Comparison of ENCODE assay signal across 18 mouse cellular contexts in the genomic region with DNA sequence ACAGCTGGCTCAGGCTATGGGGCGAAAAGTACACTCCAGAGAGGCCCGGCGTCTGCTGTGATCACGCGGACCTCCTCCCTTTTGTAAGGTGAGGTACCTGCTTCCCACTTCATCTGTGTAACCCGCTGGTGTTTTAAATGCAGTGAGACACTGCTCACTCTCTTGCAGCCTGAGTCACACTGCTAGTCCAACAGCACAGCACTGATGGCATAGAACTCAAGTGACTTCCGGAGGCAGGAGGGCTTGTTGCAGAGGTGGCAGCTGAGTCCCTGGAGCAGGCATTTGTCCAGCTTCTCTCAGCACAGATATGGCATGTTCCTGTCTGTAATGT. TPM values are rescaled to one million over a fixed set of nuclear protein-coding genes. Genes with fewer than 3 reads are reported as not detected.
DNase-seq lines count a peak whose midpoint lies in the region; ATAC-seq lines count a peak whose summit lies in the region.
"Had no signal": no experiment of that assay in that cellular context is flagged by ENCODE, and none has a peak within 500 bp of the region (broad histone marks: within the 10 kb centered on the region; RNA-seq: fewer than 3 reads in every experiment).

No protein-coding gene starts in this region.

- H3K27ac ChIP-seq in hindbrain, embryonic 10.5 days, result 0 out of 2 replicates have a peak overlapping the region, but pooled peaks have one; percentile 5
- no peak overlapping the region for H3K27ac ChIP-seq in hindbrain, embryonic 12.5 days
- H3K27ac ChIP-seq in heart, embryonic 14.5 days (replicated peaks in 1 of 2; ENCODE audit: control insufficient read depth in 1 of 2, insufficient read depth in 1 of 2, low read depth in 2 of 2, low read length in 2 of 2), result peak overlapping the region in 1 of 2 experiments; percentile 4; a peak in 2 of 4 replicates
- H3K27ac ChIP-seq: midbrain, embryonic 13.5 days had no signal

- H3K4me1 ChIP-seq in hindbrain, embryonic 10.5 days (replicated peaks), result peaks cover 66% of the 10 kb centered on the region
- peaks cover 48% of the 10 kb centered on the region for H3K4me1 ChIP-seq in hindbrain, embryonic 12.5 days
- peaks cover 30 to 38% of the 10 kb centered on the region in 2 experiments for H3K4me1 ChIP-seq in heart, embryonic 14.5 days (ENCODE audit: control insufficient read depth in 2 of 2, insufficient read depth in 2 of 2, low read length in 2 of 2)

- intact Hi-C loops in left cerebral cortex, postnatal 4 days (cut with DNase I), result no loop called here

- H3K27me3 ChIP-seq in hindbrain, embryonic 10.5 days (ENCODE audit: insufficient read depth, poor library complexity, severe bottlenecking), result peaks cover 22% of the 10 kb centered on the region
- H3K27me3 ChIP-seq in hindbrain, embryonic 12.5 days, result peaks cover 18% of the 10 kb centered on the region
- H3K27me3 ChIP-seq in heart, embryonic 14.5 days (ENCODE audit: control insufficient read depth, insufficient read depth, low read length), result no peaks in the 10 kb centered on the region
- H3K27me3 ChIP-seq: Patski had no signal

- no peak for ATAC-seq in hindbrain, embryonic 12.5 days (ENCODE audit: low FRiP score)
- ATAC-seq in heart, embryonic 14.5 days (ENCODE audit: insufficient number of reproducible peaks, insufficient read depth, low FRiP score, low read depth), result no peak
- ATAC-seq: forebrain, embryonic 14.5 days; inflammation-experienced regulatory T-cells, adult 6 months; midbrain, embryonic 13.5 days; Patski had no signal

- no peaks in the 10 kb centered on the region for H3K36me3 ChIP-seq in hindbrain, embryonic 10.5 days
- H3K36me3 ChIP-seq in hindbrain, embryonic 12.5 days, result no peaks in the 10 kb centered on the region
- 0 out of 2 replicates have a peak, but pooled peaks cover 3% of the 10 kb centered on the region for H3K36me3 ChIP-seq in heart, embryonic 14.5 days (ENCODE audit: control insufficient read depth, insufficient read depth, low read length)
- H3K36me3 ChIP-seq: midbrain, embryonic 13.5 days had no signal

- no peak overlapping the region for H3K4me2 ChIP-seq in hindbrain, embryonic 12.5 days (replicated peaks)
- H3K4me2 ChIP-seq in heart, embryonic 14.5 days (ENCODE audit: low read length), result peak overlapping the region; percentile 2; the same call in 1 of the 2 replicates
- H3K4me2 ChIP-seq: liver, embryonic 11.5 days; midbrain, embryonic 13.5 days had no signal

- no peaks in the 10 kb centered on the region for H3K9me3 ChIP-seq in hindbrain, embryonic 10.5 days
- no peaks in the 10 kb centered on the region for H3K9me3 ChIP-seq in hindbrain, embryonic 12.5 days (replicated peaks)
- H3K9me3 ChIP-seq in heart, embryonic 14.5 days (ENCODE audit: control insufficient read depth, low read length), result no peaks in the 10 kb centered on the region
- H3K9me3 ChIP-seq: midbrain, embryonic 13.5 days had no signal

- H3K4me3 ChIP-seq in hindbrain, embryonic 10.5 days, result no peak overlapping the region
- H3K4me3 ChIP-seq in hindbrain, embryonic 12.5 days, result no peak overlapping the region
- no peak overlapping the region for H3K4me3 ChIP-seq in heart, embryonic 14.5 days (ENCODE audit: control insufficient read depth in 1 of 2, insufficient read depth in 1 of 2, low read depth in 1 of 2, low read length in 2 of 2)
- H3K4me3 ChIP-seq: midbrain, embryonic 13.5 days had no signal

- no peak overlapping the region for H3K9ac ChIP-seq in hindbrain, embryonic 12.5 days
- no peak overlapping the region for H3K9ac ChIP-seq in heart, embryonic 14.5 days (ENCODE audit: low read length)
- H3K9ac ChIP-seq: midbrain, embryonic 13.5 days had no signal

- peak; percentile 18 for DNase-seq in adrenal gland, postnatal 14 days
- no peak for DNase-seq in adrenal gland, adult 8-10 months
- DNase-seq in hindbrain, embryonic 10.5 days (ENCODE audit: low spot score), result no peak
- peak; percentile 27 to 32 for DNase-seq in B cell, adult 2 months
- no peak for DNase-seq in left cerebral cortex, postnatal 4 days
- DNase-seq in kidney, adult 8-10 months, result no peak
- DNase-seq: cerebellum, adult 2 months; kidney, postnatal 10 days; right cerebral cortex, adult 18-20 months; spleen, adult 18-20 months; thymus, postnatal 36 days had no signal

- 83% methylated on average over 7 of the region's 7 CpGs for WGBS in hindbrain, embryonic 10.5 days
- 74% methylated on average over 7 of the region's 7 CpGs for WGBS in hindbrain, embryonic 12.5 days
- WGBS in heart, embryonic 14.5 days, result 32% methylated on average over 7 of the region's 7 CpGs

RNA-seq across cellular contexts. Expression of a gene that starts 5.2 kb away (rescaled TPM):
- 33.6 and 48.4 TPM in 2 replicates for total RNA-seq in adrenal gland, postnatal 14 days (2021)
- 10 to 100 TPM; 36.5 to 45.0 (median 38.5) TPM for total RNA-seq in adrenal gland, adult 8-10 months (2022)
- polyA plus RNA-seq in hindbrain, embryonic 10.5 days (2016; fragmentation: Nextera tagmentation; extraction: Ambion mirVana), result 15.5 and 16.6 TPM in 2 replicates
- 17.5 and 17.6 TPM in 2 replicates for polyA plus RNA-seq in hindbrain, embryonic 12.5 days (2016; fragmentation: Nextera tagmentation; extraction: Ambion mirVana)
- polyA plus RNA-seq in heart, embryonic 14.5 days (2014; fragmentation: Nextera tagmentation; extraction: Ambion mirVana), result 6.4 and 8.5 TPM in 2 replicates
- 10 to 100 TPM; 11.5 to 12.7 TPM for total RNA-seq in left cerebral cortex, postnatal 4 days (2021)

RNA-seq across cellular contexts. Expression of a gene that starts 17.4 kb away (rescaled TPM):
- 31.0 and 33.2 TPM in 2 replicates for total RNA-seq in adrenal gland, postnatal 14 days (2021)
- total RNA-seq in adrenal gland, adult 8-10 months (2022), result 10 to 100 TPM; 36.7 to 47.3 (median 40.5) TPM
- polyA plus RNA-seq in hindbrain, embryonic 10.5 days (2016; fragmentation: Nextera tagmentation; extraction: Ambion mirVana), result 74.5 and 78.5 TPM in 2 replicates
- 69.4 and 75.7 TPM in 2 replicates for polyA plus RNA-seq in hindbrain, embryonic 12.5 days (2016; fragmentation: Nextera tagmentation; extraction: Ambion mirVana)
- polyA plus RNA-seq in heart, embryonic 14.5 days (2014; fragmentation: Nextera tagmentation; extraction: Ambion mirVana), result 35.5 and 39.0 TPM in 2 replicates
- total RNA-seq in left cerebral cortex, postnatal 4 days (2021), result 10 to 100 TPM; 28.6 to 29.8 TPM

RNA-seq across cellular contexts. Expression of a gene that starts 54.1 kb away (rescaled TPM):
- 6.0 and 9.1 TPM in 2 replicates for total RNA-seq in adrenal gland, postnatal 14 days (2021)
- 1 to 10 TPM; 3.7 to 9.3 (median 5.8) TPM for total RNA-seq in adrenal gland, adult 8-10 months (2022)
- 22.8 and 39.3 TPM in 2 replicates for polyA plus RNA-seq in hindbrain, embryonic 10.5 days (2016; fragmentation: Nextera tagmentation; extraction: Ambion mirVana)
- 58.7 and 60.2 TPM in 2 replicates for polyA plus RNA-seq in hindbrain, embryonic 12.5 days (2016; fragmentation: Nextera tagmentation; extraction: Ambion mirVana)
- polyA plus RNA-seq in heart, embryonic 14.5 days (2014; fragmentation: Nextera tagmentation; extraction: Ambion mirVana), result 24.2 and 24.3 TPM in 2 replicates
- 100 to 1,000 TPM; 101 to 112 TPM for total RNA-seq in left cerebral cortex, postnatal 4 days (2021)

Comparison
In these comparisons a context has a peak if more than half of its experiments do, and no peak if none do; other contexts are left out.
1. DNase-seq: peak in adrenal gland, postnatal 14 days (single experiment) and B cell, adult 2 months (2 of 2); none in adrenal gland, adult 8-10 months (single experiment), hindbrain, embryonic 10.5 days (single experiment), left cerebral cortex, postnatal 4 days (single experiment) and kidney, adult 8-10 months (0 of 2).
2. RNA of a gene that starts 54.1 kb away (total RNA-seq): 101 to 112 TPM in left cerebral cortex, postnatal 4 days; 3.7 to 9.3 TPM in adrenal gland, adult 8-10 months and 6.0 to 9.1 TPM in adrenal gland, postnatal 14 days; every median in the first group is over 4 times any median in the second.